Comparison of ENCODE assay signal across 22 mouse cellular contexts in genomic region chr15:84263573-84263972, GRCm38 (mm10). TPM values are rescaled to one million over a fixed set of nuclear protein-coding genes. Genes with fewer than 3 reads are reported as not detected.
A peak's percentile ranks its signal among the peaks of the same experiment; 100 is the strongest.
DNase-seq lines count a peak whose midpoint lies in the region; ATAC-seq and TF ChIP-seq lines count a peak whose summit lies in the region.
"Had no signal": no experiment of that assay in that cellular context is flagged by ENCODE, and none has a peak within 500 bp of the region (broad histone marks: within the 10 kb centered on the region; RNA-seq: fewer than 3 reads in every experiment).

No protein-coding gene starts in this region.

- no peaks in the 10 kb centered on the region for H3K9me3 ChIP-seq in hindbrain, embryonic 12.5 days (replicated peaks)
- H3K9me3 ChIP-seq in hindbrain, embryonic 13.5 days, result no peaks in the 10 kb centered on the region
- no peaks in the 10 kb centered on the region for H3K9me3 ChIP-seq in MEL (replicated peaks; ENCODE audit: insufficient read depth, low read length)
- H3K9me3 ChIP-seq in liver, embryonic 12.5 days (replicated peaks), result no peaks in the 10 kb centered on the region
- H3K9me3 ChIP-seq: embryonic facial prominence, embryonic 13.5 days; hindbrain, embryonic 15.5 days; limb, embryonic 10.5 days; liver, embryonic 15.5 days had no signal

- H3K27ac ChIP-seq in hindbrain, embryonic 12.5 days, result 0 out of 2 replicates have a peak overlapping the region, but pooled peaks have one; percentile 19
- no peak overlapping the region for H3K27ac ChIP-seq in hindbrain, embryonic 13.5 days
- H3K27ac ChIP-seq in MEL (ENCODE audit: control insufficient read depth, low read depth, low read length), result no peak overlapping the region
- H3K27ac ChIP-seq in liver, embryonic 12.5 days, result no peak overlapping the region
- H3K27ac ChIP-seq: embryonic facial prominence, embryonic 13.5 days; heart, adult 2 months; hindbrain, embryonic 15.5 days; left cerebral cortex, adult 2 months; limb, embryonic 10.5 days; liver, embryonic 15.5 days had no signal

- TF ChIP-seq RAD21 in MEL (IDR thresholded peaks at IDR 0.05; ENCODE audit: low read depth, low read length), result no peak

- no peaks in the 10 kb centered on the region for H3K79me2 ChIP-seq in MEL (ENCODE audit: control insufficient read depth, insufficient read depth, low read length, poor library complexity)

- no peak for TF ChIP-seq EP300 in MEL (IDR thresholded peaks at IDR 0.05; ENCODE audit: low read depth in 1 of 2, low read length in 2 of 2)

- H3K4me1 ChIP-seq in hindbrain, embryonic 12.5 days, result peaks cover 34% of the 10 kb centered on the region
- H3K4me1 ChIP-seq in hindbrain, embryonic 13.5 days (replicated peaks), result peaks cover 45% of the 10 kb centered on the region
- H3K4me1 ChIP-seq in MEL (ENCODE audit: control insufficient read depth in 1 of 2, insufficient read depth in 2 of 2, low read length in 2 of 2), result no peaks in the 10 kb centered on the region
- peaks cover 30% of the 10 kb centered on the region for H3K4me1 ChIP-seq in liver, embryonic 12.5 days

- 43% methylated on average over 2 of the region's 2 CpGs for WGBS in hindbrain, embryonic 12.5 days
- WGBS in hindbrain, embryonic 13.5 days, result 35% methylated on average over 2 of the region's 2 CpGs
- 14% methylated on average over 2 of the region's 2 CpGs for WGBS in liver, embryonic 12.5 days (ENCODE audit: insufficient replicate concordance)

- TF ChIP-seq CTCF in MEL (IDR thresholded peaks at IDR 0.05 in 2 of 3, conservative IDR thresholded peaks at IDR 0.05 in 1 of 3; ENCODE audit: control insufficient read depth in 1 of 3, insufficient read depth in 1 of 3, low read depth in 2 of 3, low read length in 3 of 3, poor library complexity in 1 of 3, severe bottlenecking in 1 of 3), result no peak

- no peak overlapping the region for H3K4me2 ChIP-seq in hindbrain, embryonic 12.5 days (replicated peaks)
- no peak overlapping the region for H3K4me2 ChIP-seq in hindbrain, embryonic 13.5 days
- H3K4me2 ChIP-seq in liver, embryonic 12.5 days, result no peak overlapping the region
- H3K4me2 ChIP-seq: embryonic facial prominence, embryonic 13.5 days; hindbrain, embryonic 15.5 days; liver, embryonic 15.5 days had no signal

- TF ChIP-seq POLR2A in MEL (IDR thresholded peaks at IDR 0.05; ENCODE audit: control insufficient read depth in 1 of 2, insufficient read depth in 1 of 2, low read depth in 1 of 2, low read length in 2 of 2, poor library complexity in 1 of 2), result no peak

- DNase-seq in 416B (ENCODE audit: low read depth), result peak; percentile 69
- DNase-seq in MEL (ENCODE audit: low read depth, low spot score), result peak; percentile 20
- DNase-seq in cerebellum, adult 11-12 months, result no peak
- DNase-seq in cerebellum, postnatal 4 days (ENCODE audit: low spot score in 2 of 2), result no peak
- DNase-seq: cerebellum, adult 9-11 months; gastrocnemius, postnatal 25 days; heart, adult 2 months; kidney, postnatal 36 days; layer of hippocampus, adult 9-11 months; midbrain, embryonic 14.5 days; right cerebral cortex, postnatal 4 days; thymus, adult 2 months had no signal

- H3K36me3 ChIP-seq in hindbrain, embryonic 12.5 days, result no peaks in the 10 kb centered on the region
- no peaks in the 10 kb centered on the region for H3K36me3 ChIP-seq in hindbrain, embryonic 13.5 days
- H3K36me3 ChIP-seq in MEL (ENCODE audit: control insufficient read depth in 1 of 2, insufficient read depth in 2 of 2, low read length in 2 of 2), result no peaks in the 10 kb centered on the region
- H3K36me3 ChIP-seq in liver, embryonic 12.5 days, result no peaks in the 10 kb centered on the region
- H3K36me3 ChIP-seq: embryonic facial prominence, embryonic 13.5 days; hindbrain, embryonic 15.5 days; liver, embryonic 15.5 days had no signal

- no peak overlapping the region for H3K4me3 ChIP-seq in hindbrain, embryonic 12.5 days
- no peak overlapping the region for H3K4me3 ChIP-seq in hindbrain, embryonic 13.5 days
- no peak overlapping the region for H3K4me3 ChIP-seq in MEL (ENCODE audit: control insufficient read depth in 1 of 2, insufficient read depth in 1 of 2, low read depth in 2 of 2, low read length in 2 of 2)
- H3K4me3 ChIP-seq in liver, embryonic 12.5 days, result no peak overlapping the region
- H3K4me3 ChIP-seq: embryonic facial prominence, embryonic 13.5 days; heart, adult 2 months; hindbrain, embryonic 15.5 days; left cerebral cortex, adult 2 months; limb, embryonic 10.5 days; liver, embryonic 15.5 days had no signal

- H3K9ac ChIP-seq in hindbrain, embryonic 12.5 days, result no peak overlapping the region
- no peak overlapping the region for H3K9ac ChIP-seq in hindbrain, embryonic 13.5 days
- H3K9ac ChIP-seq in MEL (ENCODE audit: control insufficient read depth, low read depth, low read length, poor library complexity, severe bottlenecking), result no peak overlapping the region
- H3K9ac ChIP-seq in liver, embryonic 12.5 days, result no peak overlapping the region
- H3K9ac ChIP-seq: embryonic facial prominence, embryonic 13.5 days; hindbrain, embryonic 15.5 days; liver, embryonic 15.5 days had no signal

- 0 out of 2 replicates have a peak, but pooled peaks cover 6% of the 10 kb centered on the region for H3K27me3 ChIP-seq in hindbrain, embryonic 12.5 days
- peaks cover 17% of the 10 kb centered on the region for H3K27me3 ChIP-seq in hindbrain, embryonic 13.5 days
- no peaks in the 10 kb centered on the region for H3K27me3 ChIP-seq in MEL (ENCODE audit: control insufficient read depth in 1 of 2, insufficient read depth in 2 of 2, low read length in 2 of 2)
- peaks cover 4% of the 10 kb centered on the region; the same call in 1 of the 2 replicates for H3K27me3 ChIP-seq in liver, embryonic 12.5 days (replicated peaks)
- H3K27me3 ChIP-seq: liver, embryonic 15.5 days had no signal

- ATAC-seq in hindbrain, embryonic 12.5 days (ENCODE audit: low FRiP score), result no peak
- ATAC-seq in hindbrain, embryonic 13.5 days (ENCODE audit: low FRiP score), result no peak
- peak; percentile 48 for ATAC-seq in liver, embryonic 12.5 days
- ATAC-seq: forebrain, embryonic 16.5 days; intestine, embryonic 16.5 days had no signal

TF ChIP-seq in MEL, 35 proteins besides CTCF, POLR2A, EP300 and RAD21:
- TF ChIP-seq POLR2AphosphoS2 (IDR thresholded peaks at IDR 0.05; ENCODE audit: low read length), result no peak
- no peak for TF ChIP-seq GATA1 (IDR thresholded peaks at IDR 0.05; ENCODE audit: low read depth, low read length)
- TF ChIP-seq HCFC1 (IDR thresholded peaks at IDR 0.05; ENCODE audit: low read depth, low read length), result no peak
- no peak for TF ChIP-seq KAT2A (conservative IDR thresholded peaks at IDR 0.05; ENCODE audit: low read depth, low read length)
- TF ChIP-seq E2F4 (IDR thresholded peaks at IDR 0.05; ENCODE audit: borderline replicate concordance, low read depth, low read length), result no peak
- no peak for TF ChIP-seq TBP (IDR thresholded peaks at IDR 0.05; ENCODE audit: low read depth, low read length)
- TF ChIP-seq ZKSCAN1 (IDR thresholded peaks at IDR 0.05; ENCODE audit: low read depth, low read length), result no peak
- no peak for TF ChIP-seq MAX (IDR thresholded peaks at IDR 0.05; ENCODE audit: low read length)
- TF ChIP-seq BHLHE40 (IDR thresholded peaks at IDR 0.05; ENCODE audit: borderline replicate concordance, low read depth, low read length), result no peak
- no peak for TF ChIP-seq CHD2 (IDR thresholded peaks at IDR 0.05; ENCODE audit: low read length)
- no peak for TF ChIP-seq USF2 (IDR thresholded peaks at IDR 0.05; ENCODE audit: borderline replicate concordance in 1 of 2, insufficient read depth in 1 of 2, low read depth in 1 of 2, low read length in 2 of 2)
- no peak for TF ChIP-seq ZMIZ1 (IDR thresholded peaks at IDR 0.05; ENCODE audit: low read depth, low read length)
- TF ChIP-seq NELFE (IDR thresholded peaks at IDR 0.05; ENCODE audit: low read depth, low read length), result no peak
- TF ChIP-seq MAFK (IDR thresholded peaks at IDR 0.05; ENCODE audit: borderline replicate concordance, low read depth, low read length), result no peak
- no peak for TF ChIP-seq MEF2A (IDR thresholded peaks at IDR 0.05; ENCODE audit: extremely low read depth, insufficient replicate concordance, low read depth, low read length, poor library complexity, severe bottlenecking)
- no peak for TF ChIP-seq TAL1 (IDR thresholded peaks at IDR 0.05; ENCODE audit: low read length)
- no peak for TF ChIP-seq MAZ (IDR thresholded peaks at IDR 0.05; ENCODE audit: low read depth, low read length)
- no peak for TF ChIP-seq NRF1 (IDR thresholded peaks at IDR 0.05; ENCODE audit: insufficient read depth, low read depth, low read length, poor library complexity, severe bottlenecking)
- TF ChIP-seq SIN3A (IDR thresholded peaks at IDR 0.05; ENCODE audit: low read length), result no peak
- no peak for TF ChIP-seq POLR2AphosphoS5 (IDR thresholded peaks at IDR 0.05; ENCODE audit: borderline replicate concordance, low read depth, low read length)

RNA-seq across cellular contexts. Expression of gene Parvb, which starts 31.7 kb away (rescaled TPM):
- polyA plus RNA-seq in hindbrain, embryonic 12.5 days (2016; fragmentation: Nextera tagmentation; extraction: Ambion mirVana), result 5.0 and 6.5 TPM in 2 replicates
- polyA plus RNA-seq in hindbrain, embryonic 13.5 days (2015; fragmentation: Nextera tagmentation; extraction: Ambion mirVana), result 3.9 and 4.5 TPM in 2 replicates
- total RNA-seq in MEL (2012; rRNA removed), result 4.8 and 6.3 TPM in 2 replicates
- 10 to 100 TPM in 1 of 2 experiments, not detected in 1; 58.0 TPM for polyA plus RNA-seq in MEL (2012; ENCODE audit: insufficient read depth in 1 of 2, insufficient read length in 2 of 2, low read depth in 1 of 2, low replicate concordance in 2 of 2, missing spikeins in 1 of 2)
- polyA plus RNA-seq in liver, embryonic 12.5 days (2016; fragmentation: Nextera tagmentation; extraction: Ambion mirVana), result 7.5 and 10.0 TPM in 2 replicates

Comparison
In these comparisons a context has a peak if more than half of its experiments do, and no peak if none do; other contexts are left out.
1. DNase-seq: peak in 416B (single experiment) and MEL (single experiment); none in cerebellum, adult 11-12 months (single experiment) and cerebellum, postnatal 4 days (0 of 2).